Mouse (Mus musculus): ENCODE measurements at regions not wholly inside any gene's neighbourhood (a gene's known extent, or its start where the extent isn't known, plus 50 kb on each side); places are given as distances from the start of the nearest gene placed in this dataset.

GRCm38 (mm10) chr15:51254143-51254542 lies 2630.6 kb upstream of the Gm7489 start:
- no peak for TF ChIP-seq CTCF (IDR thresholded peaks at IDR 0.05; ENCODE audit: borderline replicate concordance, insufficient read depth, low read length)
- TF ChIP-seq POLR2A (IDR thresholded peaks at IDR 0.05; ENCODE audit: low read depth, low read length): no peak

Data from embryonic fibroblast, embryonic 13.5 days (primary cell).